Mouse (Mus musculus) cerebellum, adult 11-12 months (tissue): ENCODE measurements around the gene Clec10a.
"Not testable (repeated sequence)": the region's sequence is repeated elsewhere in the genome, so short reads cannot be mapped to it uniquely, and the experiment has no call there.

Source experiments
- DNase-seq: peaks from one replicate; pipeline ENCODE4 v3.0.0; 2022

Gene Clec10a

DNA sequence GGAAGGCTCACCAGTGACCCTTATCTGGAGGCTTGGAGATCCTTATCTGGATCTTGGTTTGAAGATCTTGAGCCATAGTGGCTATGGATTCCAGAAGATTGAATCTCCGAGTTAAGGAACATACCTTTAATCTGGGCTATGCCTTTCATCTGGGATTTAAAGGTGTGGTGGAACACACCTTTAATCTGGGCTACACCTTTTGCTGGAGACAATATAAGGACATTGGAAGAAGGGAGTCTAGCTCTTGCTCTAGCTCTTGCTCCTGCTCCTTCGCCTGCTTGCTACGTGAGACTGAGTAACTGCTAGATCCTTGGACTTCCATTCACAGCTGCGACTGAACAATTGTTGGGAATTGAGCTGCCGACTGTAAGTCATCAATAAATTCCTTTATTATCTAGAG, at the start of gene Clec10a:
Clec10a (plus strand) TSS at position 301 of the 400 bp plus-strand sequence.
- not testable (repeated sequence) for DNase-seq

DNA sequence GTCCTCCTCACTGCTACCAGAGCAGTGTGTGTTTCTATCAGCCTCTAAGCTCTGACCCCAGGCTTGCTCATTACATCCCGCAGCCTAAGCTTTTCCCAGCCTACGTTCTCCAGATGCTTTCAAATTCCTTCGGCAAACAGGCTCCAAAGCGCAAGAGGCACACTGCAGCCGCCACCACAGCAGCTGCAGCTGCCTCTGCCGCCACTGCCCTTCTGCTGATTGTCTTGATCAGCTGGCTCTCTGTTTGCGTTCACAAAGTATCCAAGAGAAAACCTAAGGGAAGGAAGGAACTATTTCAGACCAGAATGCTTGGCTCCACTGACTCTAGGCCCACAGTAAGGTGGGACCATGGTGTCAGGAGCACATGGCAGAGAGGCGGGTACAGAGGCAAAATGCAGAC, 48.9 kb upstream of the Clec10a start:
- DNase-seq: no peak

DNA sequence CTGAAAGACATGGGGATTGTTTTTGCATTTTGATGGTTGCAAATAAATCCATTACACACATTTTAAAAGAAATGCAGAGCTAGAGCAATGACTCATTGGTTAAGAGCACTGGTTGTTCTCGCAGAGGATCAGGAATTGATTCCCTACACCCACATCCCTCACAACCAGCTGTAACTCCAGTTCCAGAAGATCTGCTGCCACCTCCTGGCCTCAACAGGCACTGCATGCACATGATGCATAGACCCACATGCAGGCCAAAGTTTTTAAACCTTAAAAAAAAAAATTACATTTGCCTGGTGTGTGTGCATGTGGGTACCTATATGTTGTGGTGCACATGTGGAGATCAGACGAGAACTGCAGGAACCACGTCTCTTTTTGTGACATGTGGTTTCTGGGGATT, 45.9 kb upstream of the Clec10a start:
- no peak for DNase-seq

DNA sequence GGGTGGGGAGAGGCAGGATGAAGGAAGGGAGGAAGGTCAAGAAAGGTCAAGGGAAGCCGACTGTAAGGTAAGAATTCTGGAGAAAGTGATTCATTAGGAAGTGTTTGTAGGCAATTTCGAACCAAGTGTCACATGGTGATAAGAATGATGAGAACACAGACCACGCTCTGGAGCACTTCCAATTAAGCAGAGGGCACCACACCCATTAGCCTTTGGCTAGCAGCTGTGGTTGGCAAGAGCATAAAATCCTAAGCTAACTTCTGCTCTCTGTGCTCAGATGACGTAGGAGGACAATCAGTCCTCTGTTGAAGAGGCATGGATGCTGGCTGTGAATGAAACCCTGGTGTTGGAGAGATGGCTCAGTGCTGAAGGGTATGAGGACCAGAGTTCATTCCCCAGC, 41.4 kb upstream of the Clec10a start:
- no peak for DNase-seq

DNA sequence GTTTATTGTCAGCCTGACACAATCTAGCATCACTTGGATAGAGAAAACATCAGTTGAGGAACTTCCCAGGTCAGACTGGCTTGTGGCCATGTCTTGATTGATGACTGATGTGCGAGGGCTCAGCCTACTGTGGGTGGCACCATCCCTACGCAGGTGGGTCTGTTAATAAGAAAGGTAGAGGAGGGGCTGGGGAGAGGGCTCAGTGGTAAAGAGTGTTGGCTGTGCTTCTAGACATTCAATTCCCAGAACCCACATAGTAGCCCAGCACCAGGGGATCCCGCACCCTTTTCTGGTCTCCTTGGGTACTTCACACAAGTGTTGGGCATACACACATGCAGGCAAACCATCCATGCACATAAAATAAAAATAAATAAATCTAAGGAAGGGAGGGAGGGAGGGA, 40.1 kb upstream of the Clec10a start:
- DNase-seq: no peak

DNA sequence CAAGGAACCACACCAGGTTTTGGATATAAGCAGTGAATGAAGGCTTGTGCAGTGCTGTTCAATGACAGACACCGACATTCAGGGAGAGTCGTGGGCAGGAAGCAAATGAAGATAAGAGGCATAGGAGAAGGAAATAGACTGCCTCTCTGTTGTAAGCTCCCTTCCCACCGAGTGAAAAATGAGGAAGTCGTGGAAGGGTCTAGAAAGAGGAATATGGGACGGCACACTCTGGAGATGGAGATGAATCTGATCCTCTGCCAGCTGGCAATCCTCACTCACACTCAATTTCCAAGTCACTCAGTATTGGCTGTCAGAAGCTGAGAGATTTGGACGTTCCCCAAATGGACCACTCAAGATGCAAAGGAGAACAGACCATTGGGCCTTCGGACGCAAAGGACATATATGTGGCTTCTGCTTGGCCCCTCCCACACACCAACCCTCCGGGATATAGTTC, 26.0 kb upstream of the Clec10a start, which contains the start of gene Mgl2:
Mgl2 (plus strand) TSS at position 404 of the 454 bp plus-strand sequence.
- DNase-seq: no peak

DNA sequence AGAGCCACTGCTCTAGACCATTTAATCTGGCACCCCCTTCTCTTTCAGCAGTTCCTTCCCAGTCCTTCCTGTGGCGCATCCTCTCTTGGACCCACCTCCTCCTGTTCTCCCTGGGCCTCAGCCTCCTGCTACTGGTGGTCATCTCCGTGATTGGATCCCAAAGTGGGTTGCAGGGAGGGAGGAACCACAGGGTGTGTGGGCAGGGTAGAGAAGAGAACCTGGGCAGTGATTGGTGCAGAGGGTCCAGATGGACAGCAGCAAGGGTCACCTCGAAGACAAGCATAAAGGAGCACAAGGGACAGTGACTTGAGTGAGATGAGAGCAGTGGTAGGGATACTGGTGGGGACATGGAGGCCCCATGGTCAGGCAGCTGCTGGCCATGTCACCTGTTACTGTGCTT, 21.0 kb upstream of the Clec10a start:
- DNase-seq: not testable (repeated sequence)

DNA sequence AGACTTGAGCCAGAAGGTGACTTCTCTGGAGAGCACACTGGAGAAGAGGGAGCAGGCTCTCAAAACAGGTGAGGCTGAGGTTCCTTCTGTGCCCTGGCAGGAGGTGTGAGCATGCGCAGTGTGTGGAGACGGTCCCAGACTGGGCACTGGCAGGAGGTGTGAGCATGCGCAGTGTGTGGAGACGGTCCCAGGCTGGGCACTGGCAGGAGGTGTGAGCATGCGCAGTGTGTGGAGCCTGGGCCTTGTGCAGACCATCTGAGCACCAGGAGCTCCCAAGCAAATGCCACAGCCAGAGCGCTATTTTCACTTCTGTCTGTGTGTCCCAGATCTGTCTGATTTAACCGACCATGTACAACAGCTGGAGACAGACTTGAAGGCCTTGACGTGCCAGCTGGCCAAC, 20.1 kb upstream of the Clec10a start:
- peak; percentile 37 for DNase-seq

DNA sequence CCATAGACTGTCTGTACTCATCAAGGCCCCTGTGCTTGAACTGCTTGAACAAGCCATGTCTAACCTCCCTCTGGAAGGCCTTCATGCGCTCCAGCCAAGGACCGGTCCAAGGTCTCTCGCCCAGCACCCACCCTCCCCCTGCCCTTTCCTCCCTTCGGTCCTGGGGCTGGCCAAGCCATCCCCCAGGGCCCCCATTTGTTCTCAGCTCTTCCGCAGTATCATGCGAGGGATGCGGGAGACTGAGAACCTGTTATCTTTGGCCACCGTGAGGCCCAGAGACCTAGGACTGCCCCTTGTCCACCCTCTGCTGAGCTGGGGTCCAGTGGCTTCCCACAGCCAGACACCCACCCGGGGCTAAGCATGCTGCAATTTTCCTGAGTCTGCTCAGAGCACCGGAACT, 16.8 kb upstream of the Clec10a start:
- no peak for DNase-seq

DNA sequence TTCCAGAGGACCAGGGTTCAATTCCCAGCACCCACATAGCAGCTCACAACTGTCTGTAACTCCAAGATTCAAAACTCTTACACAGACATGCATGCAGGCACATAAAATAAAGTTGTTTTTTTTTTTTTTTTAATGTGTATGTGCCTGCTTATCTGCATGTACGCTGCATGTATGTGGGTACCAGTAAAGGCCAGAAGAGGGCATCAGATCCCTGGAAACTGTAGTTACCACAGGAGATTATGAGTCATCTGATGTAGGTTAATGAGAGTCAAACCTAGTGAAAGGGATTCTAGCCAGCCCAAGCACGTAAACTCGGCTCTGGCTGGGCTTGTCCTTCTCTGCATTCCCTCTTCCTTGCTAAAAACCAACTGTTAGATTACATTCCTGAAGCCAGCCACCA, 4.9 kb upstream of the Clec10a start:
- no peak for DNase-seq

DNA sequence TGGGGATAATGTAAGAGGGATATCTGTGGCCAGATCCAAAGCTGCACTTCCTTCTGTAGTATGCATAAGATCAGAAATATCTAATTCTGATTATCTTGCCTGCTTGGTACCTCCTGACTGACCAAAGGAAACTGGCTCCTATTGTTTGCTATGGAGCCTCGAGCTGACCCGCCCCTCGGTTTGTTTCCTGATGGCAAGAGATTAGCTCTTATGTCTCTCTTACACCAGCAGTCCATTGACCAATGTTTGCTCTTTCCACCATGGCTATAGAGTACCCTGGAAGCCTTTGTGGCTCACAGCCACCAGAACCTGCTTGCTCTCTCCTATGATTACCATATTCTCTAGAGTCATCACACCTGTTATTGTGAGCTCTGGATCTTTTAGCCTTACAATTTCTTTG, 6.3 kb downstream of the Clec10a start:
- no peak for DNase-seq

DNA sequence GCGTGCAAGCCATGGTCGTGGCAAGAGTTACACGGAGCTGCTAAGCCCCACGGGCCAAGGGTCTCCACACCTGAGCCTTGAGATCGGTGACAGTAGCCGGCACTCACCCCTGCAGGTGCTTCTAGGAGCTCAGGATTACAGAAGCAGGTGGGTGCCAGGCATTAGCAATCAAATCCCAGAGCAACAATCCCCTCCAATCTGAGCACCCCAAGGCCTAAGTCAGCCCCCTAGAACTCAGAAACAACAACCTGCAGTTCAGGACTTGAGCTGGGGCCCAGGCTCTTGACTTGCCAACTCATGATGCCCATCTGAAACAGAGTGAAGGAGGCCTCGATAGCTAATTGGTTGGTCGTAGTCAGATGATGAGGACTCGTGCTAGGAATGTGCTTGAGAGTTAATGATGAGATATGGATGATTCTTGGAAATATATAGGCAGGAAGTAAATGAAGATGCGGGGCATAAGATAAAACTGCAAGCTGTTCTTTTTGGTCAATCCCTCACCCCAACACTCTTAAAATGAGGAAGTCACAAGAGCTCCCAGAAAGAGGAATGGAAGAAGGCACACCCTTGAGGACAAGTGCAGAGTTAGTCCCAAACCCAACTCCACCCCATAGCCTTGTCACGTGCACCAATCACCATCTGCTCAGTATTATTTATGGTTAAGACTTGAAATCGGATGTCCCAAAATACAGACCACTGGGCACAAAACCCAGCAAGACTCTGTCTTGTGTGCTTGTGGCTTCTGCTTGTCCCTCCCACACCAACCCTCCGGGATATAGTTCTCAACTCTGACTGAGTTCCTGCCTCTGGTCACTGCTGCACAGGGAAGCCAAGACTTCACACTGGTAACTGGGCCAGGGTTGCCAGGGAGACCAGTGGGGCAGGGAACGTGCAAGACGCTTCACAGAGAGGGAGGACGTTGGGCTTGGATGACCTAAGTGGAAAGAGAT, 10.2 kb downstream of the Clec10a start:
- no peak for DNase-seq

DNA sequence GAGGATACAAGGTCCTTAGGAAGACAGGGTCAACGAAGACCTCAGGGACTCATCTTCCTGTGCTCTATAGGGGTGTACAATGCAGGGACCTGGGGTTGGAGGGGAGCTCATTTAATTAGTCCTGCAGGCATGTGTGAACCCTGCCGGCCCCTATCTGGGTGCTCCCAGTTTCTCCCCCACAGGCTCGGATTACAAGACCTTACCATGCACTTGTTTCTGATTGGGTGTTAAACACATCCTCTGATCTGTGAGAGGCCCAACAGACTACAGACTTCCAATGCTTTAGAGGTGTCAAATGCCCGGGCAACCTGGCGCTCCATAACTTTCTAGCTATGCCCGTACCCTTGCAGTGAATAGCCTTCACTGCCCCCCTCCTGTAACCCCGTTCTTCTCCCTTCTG, 12.1 kb downstream of the Clec10a start:
- DNase-seq: no peak

DNA sequence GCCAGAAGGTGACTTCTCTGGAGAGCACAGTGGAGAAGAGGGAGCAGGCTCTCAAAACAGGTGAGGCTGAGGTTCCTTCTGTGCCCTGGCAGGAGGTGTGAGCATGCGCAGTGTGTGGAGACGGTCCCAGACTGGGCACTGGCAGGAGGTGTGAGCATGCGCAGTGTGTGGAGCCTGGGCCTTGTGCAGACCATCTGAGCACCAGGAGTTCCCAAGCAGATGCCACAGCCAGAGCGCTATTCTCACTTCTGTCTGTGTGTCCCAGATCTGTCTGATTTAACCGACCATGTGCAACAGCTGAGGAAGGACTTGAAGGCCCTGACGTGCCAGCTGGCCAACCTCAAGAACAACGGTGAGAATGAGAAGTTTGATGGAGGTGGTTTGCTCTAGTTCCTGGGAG, 13.5 kb downstream of the Clec10a start:
- DNase-seq: peak; percentile 65

DNA sequence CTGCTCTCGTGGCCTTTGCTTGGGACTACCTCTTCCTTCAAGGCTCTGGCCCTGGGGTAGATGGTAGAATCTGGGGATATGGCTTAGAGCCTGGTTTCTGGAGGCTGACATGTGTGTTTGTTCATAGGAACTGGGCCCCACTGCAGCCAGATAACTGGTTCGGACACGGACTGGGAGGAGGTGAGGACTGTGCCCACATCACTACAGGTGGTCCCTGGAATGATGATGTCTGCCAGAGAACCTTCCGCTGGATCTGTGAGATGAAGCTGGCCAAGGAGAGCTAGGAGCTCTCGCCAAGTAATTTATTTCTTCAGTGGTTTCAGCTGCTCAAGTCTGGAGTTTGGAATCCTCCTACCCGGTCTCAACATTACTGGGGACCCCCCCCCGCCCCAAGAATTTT, 14.3 kb downstream of the Clec10a start:
- DNase-seq: peak; percentile 57

DNA sequence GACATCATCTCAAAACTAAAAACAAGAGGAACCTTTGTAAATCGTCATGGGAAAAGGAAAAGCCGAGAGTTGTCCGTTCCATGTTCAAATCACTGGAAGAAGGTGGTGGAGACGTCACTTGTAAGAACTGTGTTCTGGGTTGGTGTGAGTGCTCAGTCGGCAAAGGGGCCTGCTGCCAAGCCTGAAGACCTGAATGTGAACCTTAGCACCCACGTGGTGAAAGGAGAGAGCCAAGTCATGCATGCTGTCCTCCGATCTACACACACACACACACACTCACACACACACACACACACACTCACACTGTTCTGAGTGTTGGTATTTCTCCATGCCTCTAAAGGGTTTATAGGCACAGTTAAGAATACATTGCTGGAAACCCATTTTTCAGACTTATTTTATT, 15.2 kb downstream of the Clec10a start:
- no peak for DNase-seq

DNA sequence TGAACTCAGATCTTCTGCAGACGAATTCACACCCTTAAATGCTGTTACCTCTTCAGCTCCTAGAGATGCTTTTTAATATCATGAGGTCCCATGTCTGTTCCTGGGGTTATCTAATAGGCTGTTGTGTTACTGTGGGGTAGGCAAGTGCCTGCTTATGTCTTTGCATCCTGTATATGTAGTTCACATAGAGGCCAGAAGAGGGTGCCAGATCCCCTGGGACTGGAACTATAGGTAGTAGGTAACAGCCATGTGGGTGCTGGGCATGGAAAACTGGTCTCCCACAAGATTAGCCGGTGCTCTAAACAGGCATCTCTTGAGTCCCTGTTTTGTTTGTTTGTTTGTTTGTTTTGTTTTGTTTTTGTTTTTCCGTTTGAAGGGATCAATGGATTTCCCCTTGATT, 15.8 kb downstream of the Clec10a start:
- DNase-seq: no peak

DNA sequence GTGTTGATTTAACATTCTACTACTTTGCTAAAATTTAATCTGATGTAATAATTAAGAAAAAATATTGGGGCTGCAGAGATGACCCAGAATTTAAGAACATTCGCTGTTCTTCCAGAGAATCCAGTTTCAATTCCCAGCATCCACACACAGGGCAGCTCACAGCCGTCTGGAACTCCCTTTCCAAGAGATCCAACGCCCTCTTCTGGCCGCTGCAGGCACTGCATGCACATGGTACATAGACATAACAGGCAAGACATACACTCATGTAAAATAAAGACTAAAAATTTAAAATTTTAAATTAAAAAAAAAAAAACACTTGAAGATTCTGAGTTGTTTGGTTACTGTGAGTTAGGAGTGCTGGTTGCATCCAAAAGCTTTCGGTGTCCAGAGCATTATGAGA, 16.3 kb downstream of the Clec10a start:
- DNase-seq: no peak

DNA sequence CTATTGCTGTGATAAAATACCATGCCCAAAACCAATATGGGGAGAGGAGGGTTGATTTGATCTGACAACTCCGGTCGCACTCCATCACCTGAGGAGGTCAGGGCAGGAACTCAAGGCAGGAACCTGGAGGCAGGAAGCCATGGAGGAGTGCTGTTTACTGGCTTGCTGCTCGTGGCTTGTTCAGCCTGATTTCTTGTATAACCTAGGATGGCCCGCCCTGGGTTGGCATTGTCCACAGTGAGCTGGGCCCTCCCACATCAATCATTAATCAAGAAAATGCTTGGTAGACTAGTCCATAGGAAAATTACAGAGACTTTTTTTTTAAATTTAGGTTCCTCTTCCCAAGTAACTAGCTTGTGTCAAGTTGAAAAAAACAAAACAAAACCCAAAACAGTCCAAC, 18.5 kb downstream of the Clec10a start:
- DNase-seq: no peak

DNA sequence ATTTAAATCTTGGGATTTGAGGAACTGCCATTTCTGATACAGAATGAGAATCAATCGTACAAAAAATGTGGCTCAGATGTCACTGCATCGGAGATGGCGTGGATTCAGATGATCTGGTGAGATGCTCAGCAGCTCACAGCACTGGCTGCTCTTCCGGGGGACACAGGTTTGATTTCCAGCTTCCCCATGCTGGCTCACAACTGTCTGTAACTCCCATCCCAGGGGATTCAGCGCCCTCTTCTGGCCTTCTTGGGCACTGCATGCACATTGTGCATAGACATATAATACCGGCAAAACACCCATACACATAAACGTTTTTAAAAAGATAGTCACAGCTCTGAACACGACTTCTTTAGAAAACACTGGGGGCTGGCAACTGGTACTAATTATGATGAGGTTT, 21.6 kb downstream of the Clec10a start:
- DNase-seq: no peak

DNA sequence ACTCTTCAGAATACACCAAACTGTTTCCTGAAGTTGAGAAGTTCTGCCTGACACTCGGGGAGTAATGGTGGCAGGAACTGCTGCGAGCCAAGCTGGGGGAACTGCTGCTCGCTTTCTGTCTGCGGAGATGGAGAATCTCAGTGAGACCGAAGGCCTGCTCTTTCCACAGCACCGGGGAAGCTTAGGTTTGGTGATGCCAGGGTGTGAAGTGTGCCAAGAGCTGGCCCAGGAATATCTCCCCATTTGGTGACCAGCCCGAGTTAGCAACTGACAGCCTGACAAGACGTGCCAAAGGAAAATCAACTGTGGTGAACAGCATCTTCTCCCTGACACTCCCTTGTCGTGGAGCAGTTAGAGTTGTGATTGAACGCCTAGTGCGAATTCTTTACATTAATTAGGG, 22.3 kb downstream of the Clec10a start:
- peak; percentile 43 for DNase-seq

DNA sequence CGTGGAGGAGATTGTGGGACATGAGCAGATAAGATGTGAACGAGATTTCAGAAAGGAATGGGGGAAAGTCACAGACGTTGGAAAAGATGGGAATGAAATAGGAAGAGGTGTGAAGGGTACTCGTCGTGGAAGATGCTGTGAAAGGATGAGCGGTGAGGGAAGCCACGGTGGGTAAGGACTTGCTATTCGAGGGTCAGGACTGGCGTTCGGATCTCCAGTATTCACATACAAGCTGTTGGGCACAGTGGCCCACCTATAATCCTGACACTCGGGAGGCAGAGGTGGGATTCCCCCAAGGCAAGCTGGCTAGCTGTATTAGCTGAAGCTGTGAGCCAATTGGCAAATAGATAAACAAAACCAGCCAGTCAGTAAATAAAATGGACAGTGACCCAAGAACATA, 22.8 kb downstream of the Clec10a start:
- no peak for DNase-seq

DNA sequence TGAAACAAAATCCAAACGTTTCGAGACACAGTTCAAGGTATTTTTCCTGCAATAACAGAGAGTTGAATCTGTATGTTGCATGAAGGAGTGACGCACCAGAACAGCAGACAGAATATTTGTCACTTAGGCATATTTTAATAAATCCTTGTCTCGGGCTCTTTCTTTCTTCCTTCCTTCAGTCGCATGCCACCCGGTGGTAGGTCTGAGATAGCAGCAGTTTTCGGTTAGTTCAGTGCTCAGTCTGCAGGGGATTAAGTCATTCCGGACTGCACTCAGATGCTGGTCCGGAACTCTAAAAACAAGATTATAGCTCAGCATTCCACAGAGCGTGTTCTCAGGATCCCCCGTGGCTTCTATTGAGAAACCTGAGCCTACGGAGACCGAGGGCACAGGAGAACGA, 23.4 kb downstream of the Clec10a start:
- DNase-seq: no peak

DNA sequence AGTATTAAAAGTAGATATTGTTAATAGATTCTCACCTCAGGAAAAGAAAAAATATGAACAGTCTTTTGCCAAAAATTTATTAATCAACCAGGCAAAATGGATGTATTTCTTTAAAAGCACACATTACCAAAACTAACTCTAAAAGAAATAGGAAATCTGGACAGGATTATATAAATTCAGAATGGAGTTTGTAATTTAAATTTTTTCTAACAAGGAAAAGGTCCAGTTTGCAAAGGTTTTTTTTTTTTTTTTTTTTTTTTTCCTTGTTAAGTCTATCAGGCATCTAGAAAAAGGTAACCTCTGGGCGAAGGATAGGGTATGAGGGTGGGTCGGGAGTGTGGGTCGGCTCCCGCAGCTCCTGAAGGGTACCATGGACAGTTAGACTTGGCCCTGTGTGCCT, 24.5 kb downstream of the Clec10a start:
- no peak for DNase-seq

DNA sequence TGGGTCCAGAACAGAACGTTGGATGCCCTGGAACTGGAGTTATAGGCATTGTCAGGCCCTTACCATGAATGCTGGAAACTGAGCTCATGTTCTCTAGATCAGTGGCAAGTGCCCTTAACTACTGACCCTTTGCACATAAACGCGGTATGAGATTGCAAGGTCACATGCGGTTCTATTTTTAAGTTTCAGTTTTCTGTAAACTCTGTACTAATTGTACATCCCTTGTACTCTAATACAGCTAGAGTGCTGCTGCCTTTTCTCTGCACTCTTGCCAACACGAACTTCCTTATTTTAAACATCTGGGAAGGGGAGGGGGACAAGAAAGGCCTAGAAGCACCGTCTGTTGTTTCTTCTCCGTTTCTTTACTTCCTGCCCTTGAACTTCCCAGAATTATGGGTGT, 29.1 kb downstream of the Clec10a start:
- DNase-seq: no peak
